Mouse (Mus musculus) MEL (cell line): ENCODE results near the gene Misp. TPM values are rescaled to one million over a fixed set of nuclear protein-coding genes. Genes with fewer than 3 reads are reported as not detected.

ENCODE experiments used
- DNase-seq: peaks from one replicate; pipeline ENCODE4 v3.0.0; 2011; ENCODE audit warnings: low read depth, low spot score
- H3K27ac ChIP-seq: 2 replicates; pipeline ENCODE4 v1.5.1; 2012; ENCODE audit warnings: low read depth, mild to moderate bottlenecking, control low read depth, low read length, moderate library complexity; ENCODE audit not compliant: control insufficient read depth
- H3K27me3 ChIP-seq, 2 experiments: fragments of 150-350 bp in 1 of 2; sonication (generic) in 1 of 2; 2 replicates each; pipeline ENCODE4 v1.6.1; 2012; ENCODE audit warnings: low read length in 2 of 2, mild to moderate bottlenecking in 2 of 2, improper control_type of control experiment in 1 of 2, moderate library complexity in 1 of 2; ENCODE audit not compliant: insufficient read depth in 2 of 2, control insufficient read depth in 1 of 2
- H3K36me3 ChIP-seq, 2 experiments: 2 replicates each; pipeline ENCODE4 v1.6.1; 2012 to 2014; ENCODE audit warnings: low read length in 2 of 2, improper control_type of control experiment in 1 of 2, inconsistent platforms in 1 of 2, mild to moderate bottlenecking in 1 of 2; ENCODE audit not compliant: insufficient read depth in 2 of 2, control insufficient read depth in 1 of 2
- H3K4me1 ChIP-seq, 2 experiments: fragments of 150-350 bp in 1 of 2; sonication (generic) in 1 of 2; 2 replicates each; pipeline ENCODE4 v1.6.1; 2012; ENCODE audit warnings: low read length in 2 of 2, improper control_type of control experiment in 1 of 2, mild to moderate bottlenecking in 1 of 2; ENCODE audit not compliant: insufficient read depth in 2 of 2, control insufficient read depth in 1 of 2
- H3K4me3 ChIP-seq, 2 experiments: fragments of 150-350 bp in 1 of 2; sonication (generic) in 1 of 2; 2 replicates each; pipeline ENCODE4 v1.5.1; 2012; ENCODE audit warnings: low read depth in 2 of 2, low read length in 2 of 2, mild to moderate bottlenecking in 2 of 2, moderate library complexity in 2 of 2, control low read depth in 1 of 2, improper control_type of control experiment in 1 of 2; ENCODE audit not compliant: control insufficient read depth in 1 of 2, insufficient read depth in 1 of 2
- H3K79me2 ChIP-seq: 2 replicates; pipeline ENCODE4 v1.6.1; 2012; ENCODE audit warnings: mild to moderate bottlenecking, low read length, moderate library complexity; ENCODE audit not compliant: control insufficient read depth, poor library complexity, insufficient read depth
- H3K9ac ChIP-seq: 2 replicates; pipeline ENCODE4 v1.6.1; 2012; ENCODE audit warnings: low read depth, mild to moderate bottlenecking, control low read depth, low read length, moderate library complexity; ENCODE audit not compliant: control insufficient read depth, poor library complexity, severe bottlenecking
- H3K9me3 ChIP-seq: fragments of 150-350 bp; sonication (generic); replicated peaks from 2 replicates; pipeline ENCODE4 v1.6.1; 2012; ENCODE audit warnings: mild to moderate bottlenecking, low read length, improper control_type of control experiment, moderate library complexity; ENCODE audit not compliant: insufficient read depth
- BHLHE40 ChIP-seq: IDR thresholded peaks from 2 replicates; pipeline ENCODE4 v1.6.1; 2012; ENCODE audit warnings: low read depth, mild to moderate bottlenecking, inconsistent platforms, low read length, improper control_type of control experiment, borderline replicate concordance
- E2F4 ChIP-seq: IDR thresholded peaks from 2 replicates; pipeline ENCODE4 v1.6.1; 2011; ENCODE audit warnings: low read depth, low read length, improper control_type of control experiment, borderline replicate concordance
- GATA1 ChIP-seq: IDR thresholded peaks from 2 replicates; pipeline ENCODE4 v1.6.1; 2011; ENCODE audit warnings: low read depth, low read length, improper control_type of control experiment
- JUND ChIP-seq: IDR thresholded peaks from 2 replicates; pipeline ENCODE4 v1.6.1; 2011; ENCODE audit warnings: low read depth, mild to moderate bottlenecking, improper control_type of control experiment, low read length
- MAZ ChIP-seq: IDR thresholded peaks from 2 replicates; pipeline ENCODE4 v1.6.1; 2012; ENCODE audit warnings: low read depth, mild to moderate bottlenecking, inconsistent platforms, low read length, improper control_type of control experiment
- MEF2A ChIP-seq: IDR thresholded peaks from 2 replicates; pipeline ENCODE4 v1.6.1; 2014; ENCODE audit warnings: low read depth, mild to moderate bottlenecking, inconsistent platforms, low read length, improper control_type of control experiment; ENCODE audit not compliant: poor library complexity, insufficient replicate concordance, severe bottlenecking; ENCODE audit errors: extremely low read depth
- MYC ChIP-seq: IDR thresholded peaks from 2 replicates; pipeline ENCODE4 v1.6.1; 2011; ENCODE audit warnings: low read depth, mild to moderate bottlenecking, low read length, improper control_type of control experiment, moderate library complexity
- NRF1 ChIP-seq: IDR thresholded peaks from 2 replicates; pipeline ENCODE4 v1.6.1; 2014; ENCODE audit warnings: low read depth, mild to moderate bottlenecking, inconsistent platforms, low read length, improper control_type of control experiment, moderate library complexity; ENCODE audit not compliant: poor library complexity, insufficient read depth, severe bottlenecking
- POLR2A ChIP-seq, 2 experiments: IDR thresholded peaks; 2 replicates each; pipeline ENCODE4 v1.6.1; 2011 to 2012; ENCODE audit warnings: low read length in 2 of 2, mild to moderate bottlenecking in 2 of 2, control low read depth in 1 of 2, improper control_type of control experiment in 1 of 2, low read depth in 1 of 2, moderate library complexity in 1 of 2; ENCODE audit not compliant: control insufficient read depth in 1 of 2, insufficient read depth in 1 of 2, poor library complexity in 1 of 2
- POLR2AphosphoS2 ChIP-seq: IDR thresholded peaks from 2 replicates; pipeline ENCODE4 v1.6.1; 2011; ENCODE audit warnings: low read length, improper control_type of control experiment
- RCOR1 ChIP-seq: IDR thresholded peaks from 2 replicates; pipeline ENCODE4 v1.6.1; 2012; ENCODE audit warnings: low read depth, mild to moderate bottlenecking, inconsistent platforms, low read length, improper control_type of control experiment
- UBTF ChIP-seq: IDR thresholded peaks from 2 replicates; pipeline ENCODE4 v1.6.1; 2012; ENCODE audit warnings: low read depth, mild to moderate bottlenecking, inconsistent platforms, low read length, improper control_type of control experiment, moderate library complexity, borderline replicate concordance; ENCODE audit not compliant: insufficient read depth
- USF1 ChIP-seq: IDR thresholded peaks from 2 replicates; pipeline ENCODE4 v1.6.1; 2014; ENCODE audit warnings: low read depth, mild to moderate bottlenecking, inconsistent platforms, low read length, improper control_type of control experiment, moderate library complexity
- USF2 ChIP-seq, 2 experiments: IDR thresholded peaks; 2 replicates each; pipeline ENCODE4 v1.6.1; 2011 to 2012; ENCODE audit warnings: improper control_type of control experiment in 2 of 2, low read length in 2 of 2, borderline replicate concordance in 1 of 2, inconsistent platforms in 1 of 2, low read depth in 1 of 2, mild to moderate bottlenecking in 1 of 2; ENCODE audit not compliant: insufficient read depth in 1 of 2
- ZC3H11A ChIP-seq: IDR thresholded peaks from 2 replicates; pipeline ENCODE4 v1.6.1; 2012; ENCODE audit warnings: low read depth, mild to moderate bottlenecking, inconsistent platforms, low read length, improper control_type of control experiment
- polyA plus RNA-seq, 2 experiments: library from polyadenylated mRNA; stranded (reverse) in 1 of 2; unstranded in 1 of 2; fragments of >175 nt in 1 of 2; fragments of >200 nt in 1 of 2; gene quantifications; 2 replicates each; pipeline versions ENCODE4 v1.2.1 to v1.2.4; 2012; ENCODE audit warnings: low replicate concordance in 2 of 2, low read depth in 1 of 2; ENCODE audit not compliant: insufficient read length in 2 of 2, insufficient read depth in 1 of 2, missing spikeins in 1 of 2
- total RNA-seq: library from RNA; depleted of rRNA; stranded (reverse); fragments of 300-350 nt; gene quantifications from 2 replicates; pipeline ENCODE4 v1.2.3, GENCODE M21; 2012

The Misp gene
- total and polyA plus RNA-seq, 3 experiments, result not detected

DNA sequence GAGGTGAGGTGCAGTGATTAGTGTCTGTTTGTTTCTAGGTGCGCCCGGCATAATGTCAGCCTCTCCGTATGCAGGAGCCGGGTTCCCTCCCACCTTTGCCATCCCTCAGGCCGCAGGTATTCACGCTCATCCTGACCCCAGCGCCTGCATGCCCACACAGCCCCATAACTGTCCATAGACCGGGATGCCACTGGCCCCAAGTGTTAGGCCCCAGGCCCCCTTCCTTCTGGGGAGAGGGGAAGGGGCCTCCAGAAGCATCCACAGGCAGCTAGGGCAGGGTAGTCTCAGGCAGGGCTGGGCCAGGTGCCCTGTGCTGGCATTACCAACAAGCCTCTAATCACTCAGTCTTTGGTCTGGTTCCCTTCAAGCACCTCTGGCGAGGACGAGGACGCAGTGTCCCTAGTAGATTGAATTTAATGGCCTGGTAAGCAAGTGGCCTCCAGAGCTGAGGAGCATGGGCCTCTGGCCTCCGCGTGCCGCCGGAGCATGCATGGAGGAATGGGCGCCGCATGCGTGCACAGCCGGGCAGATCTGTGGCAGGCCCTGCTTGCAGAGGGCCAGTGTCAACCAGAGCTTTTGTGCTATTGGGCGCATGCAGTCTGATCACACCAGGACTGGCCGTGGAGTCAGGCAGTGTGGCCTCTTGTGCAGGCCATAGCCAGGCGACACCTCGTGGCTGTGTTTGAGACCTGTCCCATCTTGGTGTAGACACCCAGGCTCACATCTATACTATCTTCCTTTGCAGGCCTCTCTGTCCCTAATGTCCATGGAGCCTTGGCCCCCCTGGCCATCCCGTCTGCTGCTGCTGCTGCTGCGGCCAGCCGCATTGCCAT, 39.5 kb downstream of the Misp start:
- H3K4me1 ChIP-seq, result peaks cover 2 to 17% of the 10 kb centered on the region in 2 experiments; a peak in 2 of 4 replicates
- 0 out of 4 replicates have a peak, but pooled peaks of 1 of the 2 experiments have one; percentile 35 for TF ChIP-seq POLR2A (IDR thresholded peaks at IDR 0.05; ENCODE audit: control insufficient read depth in 1 of 2, insufficient read depth in 1 of 2, low read depth in 1 of 2, low read length in 2 of 2, poor library complexity in 1 of 2)
- TF ChIP-seq RCOR1, result no peak
- no peak overlapping the region for H3K27ac ChIP-seq
- peaks cover 48% of the 10 kb centered on the region for H3K79me2 ChIP-seq
- no peaks in the 10 kb centered on the region for H3K9me3 ChIP-seq
- H3K36me3 ChIP-seq, result peaks cover 18 to 19% of the 10 kb centered on the region in 2 experiments
- DNase-seq, result no peak
- H3K9ac ChIP-seq, result no peak overlapping the region
- no peak overlapping the region for H3K4me3 ChIP-seq
- no peaks in the 10 kb centered on the region for H3K27me3 ChIP-seq

DNA sequence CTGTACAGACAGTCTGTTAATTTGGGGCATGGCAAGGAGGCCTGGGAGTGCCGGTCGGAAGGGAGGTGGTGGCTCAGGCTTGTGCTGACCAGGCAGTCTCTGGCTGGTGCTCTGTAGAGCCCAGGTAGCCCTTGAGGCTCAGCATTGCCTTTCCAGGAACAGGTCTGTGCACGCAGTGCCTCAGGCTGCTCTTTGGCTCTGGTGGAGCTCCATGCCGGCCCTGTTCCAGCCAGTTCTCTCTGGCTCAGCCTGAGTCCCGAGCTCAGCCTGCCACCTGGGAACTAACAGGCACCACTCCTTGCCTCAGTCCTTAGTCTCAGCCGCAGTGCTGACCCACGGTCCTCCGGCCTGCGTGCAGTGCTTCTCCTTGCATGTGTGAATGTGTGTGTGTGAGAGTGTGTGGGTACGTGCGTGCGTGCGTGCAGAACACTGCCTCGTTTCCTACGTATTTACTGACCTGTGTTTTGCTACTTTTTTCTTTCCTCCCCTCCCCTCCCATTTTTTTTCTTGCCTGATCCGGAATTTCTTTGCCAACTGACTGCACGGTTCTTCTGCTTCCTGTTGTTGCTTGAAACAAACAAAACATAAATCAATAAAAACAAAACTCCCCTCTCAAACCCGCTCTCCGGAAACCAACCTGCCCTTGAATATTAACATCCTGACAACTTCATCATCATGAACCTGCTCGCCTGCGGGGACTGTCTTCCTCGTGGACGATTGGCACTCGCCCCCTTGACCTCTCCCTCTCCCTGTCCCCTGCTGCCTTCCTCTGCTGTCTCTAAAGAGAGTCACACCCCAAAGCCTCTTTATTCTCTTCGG, 40.6 kb downstream of the Misp start:
- Histone ChIP-seq H3K4me1 (peaks cover 2 to 17% of the 10 kb centered on the region in 2 experiments; a peak in 2 of 4 replicates), H3K9me3 (no peaks in the 10 kb centered on the region), H3K79me2 (peaks cover 37% of the 10 kb centered on the region), H3K9ac (no peak overlapping the region), H3K27ac (no peak overlapping the region), H3K36me3 (peaks cover 18 to 19% of the 10 kb centered on the region in 2 experiments), H3K4me3 (no peak overlapping the region), H3K27me3 (no peaks in the 10 kb centered on the region)
- TF ChIP-seq USF1 (no peak), POLR2AphosphoS2 (no peak), MEF2A (no peak), USF2 (IDR thresholded peaks at IDR 0.05; ENCODE audit: borderline replicate concordance in 1 of 2, insufficient read depth in 1 of 2, low read depth in 1 of 2, low read length in 2 of 2) (no peak), BHLHE40 (no peak), MYC (no peak), GATA1 (no peak), JUND (no peak), E2F4 (no peak), NRF1 (no peak), MAZ (no peak), ZC3H11A (no peak), UBTF (no peak)
- no peak for DNase-seq
